Comparison of ENCODE assay signal across 9 mouse cellular contexts in genomic region chr2:35110521-35110920, GRCm38 (mm10). TPM values are rescaled to one million over a fixed set of nuclear protein-coding genes. Genes with fewer than 3 reads are reported as not detected.
DNase-seq lines count a peak whose midpoint lies in the region; ATAC-seq lines count a peak whose summit lies in the region.
"Had no signal": no experiment of that assay in that cellular context is flagged by ENCODE, and none has a peak within 500 bp of the region (broad histone marks: within the 10 kb centered on the region; RNA-seq: fewer than 3 reads in every experiment).

No protein-coding gene starts in this region.

- no peaks in the 10 kb centered on the region for H3K27me3 ChIP-seq in intestine, embryonic 14.5 days (replicated peaks; ENCODE audit: control insufficient read depth, insufficient read depth, low read length)
- H3K27me3 ChIP-seq in intestine, embryonic 16.5 days (replicated peaks; ENCODE audit: control insufficient read depth, insufficient read depth, low read length) = no peaks in the 10 kb centered on the region
- no peaks in the 10 kb centered on the region for H3K27me3 ChIP-seq in liver, embryonic 15.5 days
- H3K27me3 ChIP-seq: embryonic facial prominence, embryonic 12.5 days had no signal

- H3K4me3 ChIP-seq in intestine, embryonic 14.5 days (ENCODE audit: low read depth, low read length) = no peak overlapping the region
- no peak overlapping the region for H3K4me3 ChIP-seq in intestine, embryonic 16.5 days (ENCODE audit: low read length)
- H3K4me3 ChIP-seq in liver, embryonic 15.5 days (replicated peaks) = peak overlapping the region; percentile 85; the same call in 1 of the 2 replicates

- no peak for DNase-seq in intestine, embryonic 14.5 days (ENCODE audit: low spot score)
- DNase-seq in CD4-positive helper T cell, adult 2 months (ENCODE audit: low read depth, low spot score) = peak; percentile 59
- peak; percentile 8 for DNase-seq in NIH3T3 (ENCODE audit: low read depth)
- no peak for DNase-seq in cerebellum, postnatal 36 days
- no peak for DNase-seq in left cerebral cortex, postnatal 14 days (ENCODE audit: low spot score in 2 of 2)
- DNase-seq: kidney, postnatal 10 days had no signal

- ATAC-seq in intestine, embryonic 14.5 days (replicated peaks; ENCODE audit: low FRiP score, low TSS enrichment, low read depth) = no peak
- no peak for ATAC-seq in intestine, embryonic 16.5 days
- no peak for ATAC-seq in liver, embryonic 15.5 days (ENCODE audit: insufficient read depth)

- no peaks in the 10 kb centered on the region for H3K36me3 ChIP-seq in intestine, embryonic 14.5 days (ENCODE audit: control insufficient read depth, insufficient read depth, low read length)
- no peaks in the 10 kb centered on the region for H3K36me3 ChIP-seq in intestine, embryonic 16.5 days (ENCODE audit: control insufficient read depth, insufficient read depth, low read length)
- peaks cover 4% of the 10 kb centered on the region; the same call in 1 of the 2 replicates for H3K36me3 ChIP-seq in liver, embryonic 15.5 days (replicated peaks)
- H3K36me3 ChIP-seq: embryonic facial prominence, embryonic 12.5 days had no signal

- H3K4me1 ChIP-seq in intestine, embryonic 14.5 days (replicated peaks; ENCODE audit: control insufficient read depth, insufficient read depth, low read length) = no peaks in the 10 kb centered on the region
- H3K4me1 ChIP-seq in intestine, embryonic 16.5 days (ENCODE audit: control insufficient read depth, insufficient read depth, low read length) = no peaks in the 10 kb centered on the region
- H3K4me1 ChIP-seq in liver, embryonic 15.5 days (replicated peaks) = peaks cover 34% of the 10 kb centered on the region

- H3K9ac ChIP-seq in intestine, embryonic 14.5 days (ENCODE audit: low read length) = no peak overlapping the region
- H3K9ac ChIP-seq in intestine, embryonic 16.5 days (ENCODE audit: low read depth, low read length) = no peak overlapping the region
- no peak overlapping the region for H3K9ac ChIP-seq in liver, embryonic 15.5 days

- intact Hi-C loops in left cerebral cortex, postnatal 14 days (cut with DNase I) = no loop called here

- no peaks in the 10 kb centered on the region for H3K9me3 ChIP-seq in intestine, embryonic 14.5 days (ENCODE audit: control insufficient read depth, low read length)
- no peaks in the 10 kb centered on the region for H3K9me3 ChIP-seq in intestine, embryonic 16.5 days (ENCODE audit: control insufficient read depth, low read length)
- H3K9me3 ChIP-seq in liver, embryonic 15.5 days (replicated peaks) = no peaks in the 10 kb centered on the region
- H3K9me3 ChIP-seq: embryonic facial prominence, embryonic 12.5 days had no signal

- 76% methylated on average over 2 of the region's 2 CpGs for WGBS in intestine, embryonic 14.5 days
- WGBS in intestine, embryonic 16.5 days = 71% methylated on average over 2 of the region's 2 CpGs
- WGBS in liver, embryonic 15.5 days (ENCODE audit: insufficient replicate concordance) = 39% methylated on average over 2 of the region's 2 CpGs

- H3K27ac ChIP-seq in intestine, embryonic 14.5 days (ENCODE audit: low read depth) = no peak overlapping the region
- H3K27ac ChIP-seq in intestine, embryonic 16.5 days (ENCODE audit: low read length) = no peak overlapping the region
- H3K27ac ChIP-seq in liver, embryonic 15.5 days (replicated peaks) = no peak overlapping the region
- H3K27ac ChIP-seq: embryonic facial prominence, embryonic 12.5 days had no signal

- peak overlapping the region; percentile 59; the same call in 1 of the 2 replicates for H3K4me2 ChIP-seq in intestine, embryonic 14.5 days (ENCODE audit: low read length)
- H3K4me2 ChIP-seq in intestine, embryonic 16.5 days (ENCODE audit: low read depth, low read length) = no peak overlapping the region
- H3K4me2 ChIP-seq in liver, embryonic 15.5 days = peak overlapping the region; percentile 93

RNA-seq across cellular contexts. Expression of gene Cntrl, which starts 1.2 kb away (rescaled TPM):
- polyA plus RNA-seq in intestine, embryonic 14.5 days (2014; fragmentation: Nextera tagmentation; extraction: Ambion mirVana) = 27.4 and 33.0 TPM in 2 replicates
- 15.7 and 17.3 TPM in 2 replicates for polyA plus RNA-seq in intestine, embryonic 16.5 days (2015; fragmentation: Nextera tagmentation; extraction: Ambion mirVana)
- polyA plus RNA-seq in liver, embryonic 15.5 days (2015; fragmentation: Nextera tagmentation; extraction: Ambion mirVana) = 8.5 and 8.6 TPM in 2 replicates
- 1 to 10 TPM; 8.0 to 8.3 TPM for total RNA-seq in left cerebral cortex, postnatal 14 days (2021)

RNA-seq across cellular contexts. Expression of gene AI182371, which starts 9.2 kb away (rescaled TPM):
- 0.18 and 0.24 TPM in 2 replicates for polyA plus RNA-seq in intestine, embryonic 14.5 days (2014; fragmentation: Nextera tagmentation; extraction: Ambion mirVana)
- 0.39 and 0.87 TPM in 2 replicates for polyA plus RNA-seq in intestine, embryonic 16.5 days (2015; fragmentation: Nextera tagmentation; extraction: Ambion mirVana)
- 35.9 and 43.1 TPM in 2 replicates for polyA plus RNA-seq in liver, embryonic 15.5 days (2015; fragmentation: Nextera tagmentation; extraction: Ambion mirVana)
- total RNA-seq in left cerebral cortex, postnatal 14 days (2021) = under 1 TPM; 0.22 to 0.44 TPM

RNA-seq across cellular contexts. Expression of gene Hc, which starts 49.3 kb away (rescaled TPM):
- 0.22 and 0.27 TPM in 2 replicates for polyA plus RNA-seq in intestine, embryonic 14.5 days (2014; fragmentation: Nextera tagmentation; extraction: Ambion mirVana)
- polyA plus RNA-seq in intestine, embryonic 16.5 days (2015; fragmentation: Nextera tagmentation; extraction: Ambion mirVana) = 0.72 and 1.2 TPM in 2 replicates
- 43.9 and 55.8 TPM in 2 replicates for polyA plus RNA-seq in liver, embryonic 15.5 days (2015; fragmentation: Nextera tagmentation; extraction: Ambion mirVana)
- under 1 TPM; 0.47 to 0.77 TPM for total RNA-seq in left cerebral cortex, postnatal 14 days (2021)

Comparison
In these comparisons a context has a peak if more than half of its experiments do, and no peak if none do; other contexts are left out.
1. DNase-seq: peak in CD4-positive helper T cell, adult 2 months (single experiment) and NIH3T3 (single experiment); none in intestine, embryonic 14.5 days (single experiment), cerebellum, postnatal 36 days (0 of 2) and left cerebral cortex, postnatal 14 days (0 of 2).
2. RNA of gene AI182371, which starts 9.2 kb away (polyA plus RNA-seq): 35.9 to 43.1 TPM in liver, embryonic 15.5 days; 0.39 to 0.87 TPM in intestine, embryonic 16.5 days and 0.18 to 0.24 TPM in intestine, embryonic 14.5 days; every median in the first group is over 10 times any median in the second.
3. RNA of gene Hc, which starts 49.3 kb away (polyA plus RNA-seq): 43.9 to 55.8 TPM in liver, embryonic 15.5 days; 0.72 to 1.2 TPM in intestine, embryonic 16.5 days and 0.22 to 0.27 TPM in intestine, embryonic 14.5 days; every median in the first group is over 10 times any median in the second.